Mouse (Mus musculus): ENCODE data around the gene Cavin1.

The Cavin1 gene

DNA sequence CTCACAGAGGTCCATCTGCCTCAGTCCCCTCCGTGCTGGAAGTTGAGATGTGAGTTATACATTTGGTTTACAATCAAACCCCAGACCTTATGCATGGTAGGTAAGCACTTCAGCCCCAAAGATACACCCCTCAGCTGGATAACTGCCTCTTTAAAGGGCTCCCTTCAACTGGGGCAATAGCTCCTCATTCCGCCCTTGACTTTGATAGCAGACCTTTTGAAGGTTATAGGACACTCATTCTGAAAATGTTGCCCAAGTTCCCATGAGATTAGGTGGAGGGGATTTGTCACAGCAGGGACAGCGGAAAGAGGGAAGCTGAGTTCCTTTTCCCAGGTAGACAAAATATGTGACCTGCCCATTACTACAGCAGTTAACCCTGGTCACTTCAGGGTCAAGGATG, 10.5 kb upstream of the Cavin1 start:
- DNase-seq (ENCODE audit: low spot score in 2 of 2) = no peak

DNA sequence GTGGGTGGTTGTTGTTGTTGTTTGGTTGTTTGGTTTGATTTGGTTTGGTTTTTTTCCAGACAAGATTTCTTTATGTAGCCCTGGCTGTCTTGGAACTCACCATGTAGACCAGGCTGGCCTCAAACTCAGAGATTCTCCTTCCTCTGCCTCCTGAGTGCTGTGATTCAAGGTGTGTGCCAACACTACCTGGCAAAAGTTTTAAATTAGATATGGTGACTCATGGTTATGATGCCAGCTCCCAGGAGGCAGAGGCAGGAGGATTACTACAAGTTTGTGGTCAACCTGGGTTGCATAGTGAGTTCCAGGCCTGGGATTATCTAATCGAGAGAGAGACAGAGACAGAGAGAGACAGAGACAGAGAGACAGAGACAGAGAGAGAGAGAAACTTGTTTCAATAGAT, 9.8 kb upstream of the Cavin1 start:
- no peak for DNase-seq (ENCODE audit: low spot score in 2 of 2)

DNA sequence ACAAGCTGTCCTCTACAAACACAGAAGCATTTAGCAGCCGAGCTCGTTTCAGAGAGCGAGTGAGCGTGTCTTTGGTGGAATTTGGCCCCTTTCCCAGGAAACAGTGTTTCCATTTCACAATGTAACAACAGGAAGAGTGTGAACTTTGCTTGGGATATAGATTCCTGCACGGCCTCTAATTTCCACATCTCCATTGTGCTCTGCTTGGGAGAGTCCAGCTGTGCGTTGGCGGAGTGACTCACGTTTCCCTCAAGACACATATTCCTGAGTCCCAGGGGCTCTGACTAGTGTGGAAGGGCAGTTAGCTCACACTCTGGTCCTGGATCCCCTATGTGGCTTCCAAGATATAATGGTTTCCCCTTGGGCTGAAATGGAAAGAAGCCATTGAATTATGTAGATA, 9.2 kb upstream of the Cavin1 start:
- DNase-seq (ENCODE audit: low spot score in 2 of 2) = no peak

GRCm38 (mm10) chr11:100975241-100975640, 4.6 kb upstream of the Cavin1 start:
- no peak for DNase-seq (ENCODE audit: low spot score in 2 of 2)

DNA sequence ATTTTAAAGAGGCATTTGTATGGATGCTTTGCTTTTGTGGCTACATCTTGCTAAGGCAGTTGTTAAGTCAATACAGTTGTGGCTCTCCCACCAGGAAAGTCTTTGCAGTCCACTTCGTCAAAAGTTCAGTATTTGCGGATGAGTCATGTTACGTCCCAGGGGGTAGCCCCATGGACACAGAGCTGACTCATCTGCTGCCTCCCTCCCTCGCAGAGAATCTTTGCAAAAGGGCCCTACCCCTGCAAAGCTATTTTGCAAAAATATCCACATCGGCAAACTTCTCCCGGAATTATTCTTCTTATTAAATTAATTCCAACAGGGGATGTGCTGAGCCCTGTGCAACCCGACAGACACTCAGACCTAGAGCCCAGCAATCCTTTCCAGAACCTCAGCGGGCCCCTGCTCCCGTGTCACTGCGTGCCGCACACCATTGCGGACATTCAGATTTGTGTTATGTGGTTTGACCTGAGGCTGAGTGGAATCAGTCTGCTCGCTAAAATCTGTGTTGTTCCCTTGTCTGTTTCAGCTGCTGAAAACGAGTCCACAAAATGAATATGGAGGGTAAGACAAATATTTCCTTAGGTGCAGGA, 3.8 kb upstream of the Cavin1 start:
- no peak for DNase-seq (ENCODE audit: low spot score in 2 of 2)

DNA sequence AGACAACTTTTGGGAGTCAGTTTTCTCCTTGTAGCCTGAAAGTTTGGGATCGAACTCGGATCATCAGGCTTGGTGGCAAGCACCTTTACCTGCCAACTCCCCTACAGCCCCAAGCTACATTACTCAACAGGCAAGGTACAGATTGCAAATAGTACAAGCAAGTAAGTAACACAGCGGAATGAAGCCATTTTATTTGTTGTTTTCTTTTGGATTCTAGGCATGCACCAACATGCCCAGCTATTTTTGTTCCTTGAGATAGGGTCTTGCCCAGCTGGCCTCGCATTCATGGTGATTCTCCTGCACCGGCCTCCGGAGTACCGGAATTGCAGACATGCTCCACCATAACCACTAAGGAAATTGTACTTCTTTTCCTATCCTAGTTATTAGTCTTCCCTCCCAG, 2.6 kb upstream of the Cavin1 start:
- DNase-seq (ENCODE audit: low spot score in 2 of 2) = no peak

DNA sequence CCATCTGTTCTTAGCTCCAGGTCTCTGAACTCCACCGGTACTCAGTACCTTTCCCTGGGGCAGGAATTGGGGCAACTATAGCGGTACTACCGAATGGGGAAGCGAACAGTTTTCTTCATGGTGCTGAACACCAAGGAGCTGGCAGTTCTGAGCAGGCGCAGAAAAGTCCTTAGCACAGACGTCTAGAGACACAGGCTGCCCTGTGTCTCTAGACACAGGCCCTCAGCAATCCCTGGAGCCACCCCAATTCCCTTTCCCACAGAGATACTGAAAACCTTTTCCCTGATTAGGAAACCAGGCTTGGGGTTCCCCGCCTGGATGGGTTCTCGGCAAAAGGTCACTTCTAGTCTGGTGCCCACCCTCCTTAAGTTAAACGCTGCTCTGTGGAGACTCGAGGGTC, 768 bp upstream of the Cavin1 start:
- DNase-seq (ENCODE audit: low spot score in 2 of 2) = no peak

GRCm38 (mm10) chr11:100969744-100970556, 737 bp downstream of the Cavin1 start:
- DNase-seq (ENCODE audit: low spot score in 2 of 2) = peak in 1 of 2 experiments; percentile 68

- no peak for DNase-seq (ENCODE audit: low spot score in 2 of 2)
These were observed 1.4 kb downstream of the Cavin1 start for GRCm38 (mm10) chr11:100969189-100969743.

DNA sequence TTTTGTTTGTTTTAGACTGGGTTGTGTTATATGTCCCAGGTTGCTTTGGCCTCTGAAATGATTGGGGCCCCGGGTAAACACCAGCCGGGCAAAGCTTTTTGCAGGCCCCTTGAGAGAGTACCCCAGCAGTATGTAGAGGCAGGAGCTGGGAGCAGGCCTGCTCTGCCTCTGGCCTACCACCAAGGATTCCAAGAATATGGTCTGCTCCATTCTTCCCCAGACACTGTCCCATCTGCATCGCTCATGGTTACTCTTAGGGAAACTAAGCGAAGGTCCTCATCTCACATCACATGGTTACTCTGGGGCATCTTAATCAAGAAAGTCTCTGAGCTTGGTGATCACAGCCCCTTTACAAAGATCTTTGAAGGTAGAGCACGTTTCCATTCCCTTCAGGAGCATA, 2.2 kb downstream of the Cavin1 start:
- DNase-seq (ENCODE audit: low spot score in 2 of 2) = no peak

DNA sequence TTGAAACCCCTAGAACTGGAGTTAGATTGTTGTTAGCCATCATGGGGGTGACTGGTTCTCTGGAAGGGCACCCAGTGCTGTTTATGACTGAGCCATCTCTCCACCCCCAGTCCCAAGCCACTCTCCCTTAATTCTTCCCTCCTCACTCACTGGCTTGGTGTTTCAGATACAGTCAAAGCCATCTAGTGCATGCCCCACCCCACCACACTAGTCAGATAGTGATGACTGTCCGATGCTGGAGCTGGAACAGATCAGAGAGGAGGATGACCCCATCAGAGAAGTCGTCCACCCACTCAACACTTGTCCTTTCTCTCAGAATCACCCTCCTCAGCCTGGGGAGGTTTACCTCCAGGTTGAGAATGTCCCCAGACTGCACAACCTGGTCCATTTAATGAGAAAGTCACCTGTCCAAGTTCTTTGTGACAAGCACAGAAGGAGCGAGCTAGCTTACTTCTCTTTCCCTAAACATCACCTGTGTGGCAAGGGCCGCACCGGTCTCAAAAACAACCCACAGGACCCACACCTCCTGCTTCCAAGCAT, 2.7 kb downstream of the Cavin1 start:
- DNase-seq (ENCODE audit: low spot score in 2 of 2) = no peak

DNA sequence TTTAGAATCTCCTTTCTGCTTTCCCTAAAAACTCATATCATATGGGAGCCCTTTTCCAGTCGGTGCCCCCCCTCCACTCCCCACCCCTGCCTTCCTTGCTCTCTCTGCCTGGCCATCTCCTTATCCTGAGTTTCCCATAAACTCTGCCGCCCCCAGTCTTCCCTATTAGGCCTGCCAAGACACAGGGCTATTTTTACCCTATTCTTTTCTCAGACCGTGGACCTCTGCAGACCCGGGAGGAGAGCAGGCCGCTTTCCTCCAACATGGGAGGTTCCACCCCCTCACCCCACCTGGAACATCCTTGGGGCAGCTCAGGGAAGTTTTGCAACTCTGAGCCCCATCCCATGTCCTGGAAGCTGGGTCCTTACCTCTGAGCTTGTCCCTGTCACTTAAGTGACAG, 3.3 kb downstream of the Cavin1 start:
- DNase-seq (ENCODE audit: low spot score in 2 of 2) = no peak

DNA sequence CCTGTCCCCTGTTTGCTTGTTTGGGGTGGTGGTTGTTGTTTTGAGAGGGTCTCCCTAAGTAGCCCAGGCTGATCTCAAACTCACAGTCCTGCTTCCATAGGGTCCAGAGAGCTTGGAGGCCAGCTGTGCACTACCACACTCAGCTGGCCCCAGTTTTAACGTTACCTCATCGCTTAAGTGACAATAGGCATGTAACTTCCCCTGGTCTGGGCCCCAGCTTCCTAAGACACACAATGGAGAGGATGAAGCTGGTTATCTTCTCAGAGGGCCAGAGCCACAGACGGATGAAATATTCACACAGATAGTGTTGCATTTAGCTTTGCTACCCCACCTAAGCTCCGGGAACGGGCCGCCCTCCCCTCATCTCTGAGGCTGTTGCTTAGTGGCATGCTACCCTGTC, 4.9 kb downstream of the Cavin1 start:
- no peak for DNase-seq (ENCODE audit: low spot score in 2 of 2)

GRCm38 (mm10) chr11:100964901-100965542, 5.7 kb downstream of the Cavin1 start:
- DNase-seq (ENCODE audit: low spot score in 2 of 2) = no peak

DNA sequence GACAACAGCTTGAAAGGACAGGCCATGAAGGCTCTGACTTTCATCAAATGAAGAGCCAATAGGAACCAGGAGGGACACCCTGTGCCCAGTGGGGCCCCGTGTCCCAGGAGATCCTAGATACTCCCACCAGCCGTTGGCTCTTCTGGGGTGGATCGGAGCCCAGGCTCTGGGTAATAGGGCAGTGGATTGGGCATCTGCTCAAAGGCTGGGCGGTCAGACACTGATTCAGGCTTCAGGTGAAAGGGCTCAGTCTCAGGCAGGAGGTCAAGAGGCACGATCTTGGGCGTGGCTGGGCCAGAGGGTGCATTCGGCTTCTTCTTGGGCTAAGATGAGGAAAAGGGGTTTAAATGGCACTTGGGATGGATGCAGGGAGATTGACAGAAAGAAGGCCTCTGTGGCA, 6.5 kb downstream of the Cavin1 start:
- DNase-seq (ENCODE audit: low spot score in 2 of 2) = no peak

GRCm38 (mm10) chr11:100963647-100964046, 7.0 kb downstream of the Cavin1 start:
- DNase-seq (ENCODE audit: low spot score in 2 of 2) = no peak

DNA sequence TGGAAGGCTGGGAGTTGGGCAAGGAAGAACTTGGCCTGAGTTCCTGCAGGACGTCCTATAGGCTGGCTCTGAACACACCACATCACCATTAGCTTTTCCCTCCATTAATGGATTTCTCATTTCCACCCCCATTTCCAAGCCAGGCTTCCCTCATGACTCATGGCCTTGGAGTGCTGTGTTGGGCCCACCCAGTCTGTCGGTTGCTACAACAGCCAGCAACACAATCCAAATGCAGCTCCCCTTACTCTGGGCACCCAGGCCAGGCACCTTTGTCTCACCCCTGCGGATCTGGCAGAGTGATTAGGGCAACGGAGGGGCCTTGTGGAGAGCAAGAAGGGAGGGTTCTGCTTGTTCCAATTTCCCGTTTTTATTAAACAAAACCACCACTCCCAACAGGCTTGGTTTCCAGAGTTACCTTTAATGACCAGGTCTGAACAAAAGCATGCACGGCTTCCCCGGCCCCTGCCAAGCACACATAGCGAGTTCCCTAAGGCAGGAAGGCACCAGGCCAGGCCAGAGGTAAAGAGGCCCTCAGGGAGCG, 8.2 kb downstream of the Cavin1 start:
- no peak for DNase-seq (ENCODE audit: low spot score in 2 of 2)

GRCm38 (mm10) chr11:100960540-100960939, 10.1 kb downstream of the Cavin1 start:
- DNase-seq (ENCODE audit: low spot score in 2 of 2) = peak; percentile 40 to 69

DNA sequence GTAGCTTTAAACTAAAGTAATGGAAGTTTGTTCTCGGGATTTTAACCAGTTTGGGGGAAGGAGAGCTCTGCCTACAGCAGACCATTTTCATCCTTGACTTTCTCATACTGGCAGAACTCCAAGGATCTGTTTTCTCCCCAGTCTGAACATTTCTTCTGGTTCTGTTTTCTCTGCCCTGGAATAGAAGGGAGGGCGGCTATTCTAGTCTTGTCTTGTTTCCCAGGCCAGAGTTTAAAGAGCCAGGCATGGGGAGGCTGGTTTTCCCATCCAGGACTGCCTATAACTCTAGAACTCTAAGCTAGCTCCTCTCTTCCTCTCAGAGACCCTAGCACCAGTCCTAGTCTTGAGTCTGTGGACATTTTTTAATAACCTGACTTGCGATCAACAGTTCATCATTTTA, 10.9 kb downstream of the Cavin1 start:
- no peak for DNase-seq (ENCODE audit: low spot score in 2 of 2)

- DNase-seq (ENCODE audit: low spot score in 2 of 2) = peak; percentile 63 to 85
These were observed 11.2 kb downstream of the Cavin1 start for GRCm38 (mm10) chr11:100959464-100959810.

DNA sequence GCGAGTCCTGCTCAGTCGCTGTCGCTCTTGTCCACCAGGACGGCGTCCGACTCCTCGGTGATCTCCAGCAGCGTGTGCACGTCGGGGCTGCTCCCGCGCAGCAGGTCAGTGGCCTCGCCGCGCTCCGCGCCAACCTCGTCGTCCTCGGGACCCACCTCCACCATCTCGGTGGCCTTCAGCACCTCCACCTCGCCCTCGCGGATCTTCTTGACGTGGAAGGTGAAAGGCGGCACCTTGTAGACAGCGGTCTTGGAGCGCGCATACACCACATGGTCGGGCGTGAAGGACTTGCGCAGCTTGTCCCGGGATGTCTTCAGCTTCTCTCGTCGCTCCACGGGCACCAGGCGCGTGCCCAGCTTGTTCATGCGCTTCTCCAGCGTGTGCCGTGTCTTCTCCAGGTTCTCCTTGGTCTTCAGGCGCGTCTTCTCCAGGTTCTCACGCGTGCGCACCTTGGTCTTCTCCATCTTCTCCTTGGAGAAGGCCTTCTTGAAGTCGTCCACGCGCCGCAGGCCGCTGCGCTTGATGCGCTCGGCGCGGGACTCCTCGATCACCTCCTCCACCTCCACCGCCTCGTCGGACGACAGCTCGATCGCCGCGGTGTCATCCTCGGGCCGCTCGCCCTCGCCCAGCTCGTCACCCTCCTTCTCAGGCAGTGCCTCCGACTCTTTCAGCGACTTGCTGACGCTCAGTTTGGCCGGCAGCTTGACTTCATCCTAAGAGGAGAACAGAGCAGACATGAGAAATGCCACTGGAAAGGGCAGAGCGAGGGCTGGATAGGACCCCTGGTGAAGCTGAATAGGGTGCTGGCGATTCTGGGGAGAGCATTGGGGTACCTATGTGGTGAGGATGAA, 11.8 kb downstream of the Cavin1 start:
- DNase-seq (ENCODE audit: low spot score in 2 of 2) = peak in 1 of 2 experiments; percentile 67

All from spleen, postnatal 4 days (tissue).